Mouse (Mus musculus): Measurements from ENCODE around the gene Sobp. TPM values are rescaled to one million over a fixed set of nuclear protein-coding genes. Genes with fewer than 3 reads are reported as not detected.

Gene Sobp
- polyA plus RNA-seq, 1 experiment = 0.30 TPM

- no peak overlapping the region for H3K27ac ChIP-seq (ENCODE audit: insufficient read depth, low read depth, low read length)
- H3K36me3 ChIP-seq (ENCODE audit: control insufficient read depth, insufficient read depth, low read length) = no peaks in the 10 kb centered on the region
- no peak overlapping the region for H3K4me3 ChIP-seq (ENCODE audit: insufficient read depth, low read depth, low read length)
- H3K27me3 ChIP-seq (replicated peaks; ENCODE audit: control insufficient read depth, insufficient read depth, low read length) = no peaks in the 10 kb centered on the region; the same call in 1 of the 2 replicates
- WGBS = 73% methylated on average over 10 of the region's 10 CpGs
- no peak for TF ChIP-seq POLR2A (IDR thresholded peaks at IDR 0.05; ENCODE audit: low read depth, low read length)
- no peak for DNase-seq
- no peaks in the 10 kb centered on the region for H3K4me1 ChIP-seq (ENCODE audit: control insufficient read depth, insufficient read depth, low read length)
Observed at GRCm38 (mm10) chr10:43053861-43054560, 120.3 kb downstream of the Sobp start.

- no peak for TF ChIP-seq CTCF (conservative IDR thresholded peaks at IDR 0.05; ENCODE audit: insufficient read depth, insufficient read length, low read depth, low read length)
- no peak for TF ChIP-seq POLR2A (IDR thresholded peaks at IDR 0.05; ENCODE audit: low read depth, low read length)
- Histone ChIP-seq H3K4me1 (ENCODE audit: control insufficient read depth, insufficient read depth, low read length) (no peaks in the 10 kb centered on the region), H3K27ac (ENCODE audit: insufficient read depth, low read depth, low read length) (no peak overlapping the region), H3K4me3 (ENCODE audit: insufficient read depth, low read depth, low read length) (no peak overlapping the region), H3K27me3 (replicated peaks; ENCODE audit: control insufficient read depth, insufficient read depth, low read length) (no peaks in the 10 kb centered on the region; the same call in 1 of the 2 replicates), H3K36me3 (ENCODE audit: control insufficient read depth, insufficient read depth, low read length) (no peaks in the 10 kb centered on the region)
- DNase-seq = no peak
- 57% methylated on average over 5 of the region's 5 CpGs for WGBS
Observed at GRCm38 (mm10) chr10:43052462-43052861, 121.9 kb downstream of the Sobp start.

- Histone ChIP-seq H3K27ac (ENCODE audit: insufficient read depth, low read depth, low read length) (no peak overlapping the region), H3K4me1 (ENCODE audit: control insufficient read depth, insufficient read depth, low read length) (no peaks in the 10 kb centered on the region), H3K4me3 (ENCODE audit: insufficient read depth, low read depth, low read length) (no peak overlapping the region), H3K36me3 (ENCODE audit: control insufficient read depth, insufficient read depth, low read length) (no peaks in the 10 kb centered on the region), H3K27me3 (replicated peaks; ENCODE audit: control insufficient read depth, insufficient read depth, low read length) (no peaks in the 10 kb centered on the region; the same call in 1 of the 2 replicates)
- no peak for DNase-seq
- TF ChIP-seq POLR2A (IDR thresholded peaks at IDR 0.05; ENCODE audit: low read depth, low read length) = no peak
- TF ChIP-seq CTCF (conservative IDR thresholded peaks at IDR 0.05; ENCODE audit: insufficient read depth, insufficient read length, low read depth, low read length) = no peak
- 72% methylated on average over 6 of the region's 6 CpGs for WGBS
Observed at GRCm38 (mm10) chr10:43047804-43048348, 126.5 kb downstream of the Sobp start.

GRCm38 (mm10) chr10:43043351-43044209 lies 130.8 kb downstream of the Sobp start:
- no peaks in the 10 kb centered on the region for H3K36me3 ChIP-seq (ENCODE audit: control insufficient read depth, insufficient read depth, low read length)
- no peak overlapping the region for H3K4me3 ChIP-seq (ENCODE audit: insufficient read depth, low read depth, low read length)
- DNase-seq = no peak
- no peaks in the 10 kb centered on the region for H3K4me1 ChIP-seq (ENCODE audit: control insufficient read depth, insufficient read depth, low read length)
- TF ChIP-seq POLR2A (IDR thresholded peaks at IDR 0.05; ENCODE audit: low read depth, low read length) (no peak), CTCF (conservative IDR thresholded peaks at IDR 0.05; ENCODE audit: insufficient read depth, insufficient read length, low read depth, low read length) (no peak)
- no peaks in the 10 kb centered on the region for H3K27me3 ChIP-seq (replicated peaks; ENCODE audit: control insufficient read depth, insufficient read depth, low read length)
- WGBS = 62% methylated on average over 7 of the region's 7 CpGs
- H3K27ac ChIP-seq (ENCODE audit: insufficient read depth, low read depth, low read length) = no peak overlapping the region

- Histone ChIP-seq H3K27me3 (replicated peaks; ENCODE audit: control insufficient read depth, insufficient read depth, low read length) (no peaks in the 10 kb centered on the region), H3K4me1 (ENCODE audit: control insufficient read depth, insufficient read depth, low read length) (no peaks in the 10 kb centered on the region), H3K27ac (ENCODE audit: insufficient read depth, low read depth, low read length) (no peak overlapping the region), H3K4me3 (ENCODE audit: insufficient read depth, low read depth, low read length) (no peak overlapping the region), H3K36me3 (ENCODE audit: control insufficient read depth, insufficient read depth, low read length) (no peaks in the 10 kb centered on the region)
- no peak for DNase-seq
- WGBS = 49% methylated on average over 10 of the region's 10 CpGs
- TF ChIP-seq POLR2A (IDR thresholded peaks at IDR 0.05; ENCODE audit: low read depth, low read length) (no peak), CTCF (conservative IDR thresholded peaks at IDR 0.05; ENCODE audit: insufficient read depth, insufficient read length, low read depth, low read length) (no peak)
Observed at GRCm38 (mm10) chr10:43042591-43043327, 131.6 kb downstream of the Sobp start.

GRCm38 (mm10) chr10:43041794-43042193 lies 132.5 kb downstream of the Sobp start:
- no peak for DNase-seq
- Histone ChIP-seq H3K4me3 (ENCODE audit: insufficient read depth, low read depth, low read length) (no peak overlapping the region), H3K27me3 (replicated peaks; ENCODE audit: control insufficient read depth, insufficient read depth, low read length) (no peaks in the 10 kb centered on the region), H3K36me3 (ENCODE audit: control insufficient read depth, insufficient read depth, low read length) (no peaks in the 10 kb centered on the region), H3K4me1 (ENCODE audit: control insufficient read depth, insufficient read depth, low read length) (no peaks in the 10 kb centered on the region), H3K27ac (ENCODE audit: insufficient read depth, low read depth, low read length) (no peak overlapping the region)
- TF ChIP-seq POLR2A (IDR thresholded peaks at IDR 0.05; ENCODE audit: low read depth, low read length) (no peak), CTCF (conservative IDR thresholded peaks at IDR 0.05; ENCODE audit: insufficient read depth, insufficient read length, low read depth, low read length) (no peak)
- 93% methylated on average over 3 of the region's 3 CpGs for WGBS

Data from kidney, adult 2 months (tissue).